Mouse (Mus musculus) megakaryocyte, embryonic 14.5 days (primary cell): ENCODE measurements around the gene Tmem176a.

Source experiments
- FLI1 ChIP-seq: IDR thresholded peaks from 2 replicates; pipeline ENCODE4 v1.6.1; 2012; ENCODE audit warnings: low read length, inconsistent platforms, mixed read lengths
- GATA1 ChIP-seq: IDR thresholded peaks from 3 replicates; pipeline ENCODE4 v1.6.1; 2012; ENCODE audit warnings: mixed read lengths, low read length, inconsistent platforms, borderline replicate concordance

- TF ChIP-seq GATA1 (no peak), FLI1 (no peak)
These were observed 35.9 kb downstream of the Tmem176a start for GRCm38 (mm10) chr6:48876510-48877135.
